Mouse (Mus musculus) megakaryocyte, embryonic 14.5 days (primary cell): ENCODE results near the gene Ppfia4. TPM values are rescaled to one million over a fixed set of nuclear protein-coding genes. Genes with fewer than 3 reads are reported as not detected.
"Not testable (repeated sequence)": the region's sequence is repeated elsewhere in the genome, so short reads cannot be mapped to it uniquely, and the experiment has no call there.

Experiments
- H3K27me3 ChIP-seq: replicated peaks from 2 replicates; pipeline ENCODE3; 2012; ENCODE audit warnings: inconsistent platforms
- H3K36me3 ChIP-seq: replicated peaks from 2 replicates; pipeline ENCODE3; 2012; ENCODE audit warnings: low read length, inconsistent platforms, mixed read lengths
- H3K4me1 ChIP-seq: 2 replicates; pipeline ENCODE4 v1.6.1; 2012; ENCODE audit warnings: inconsistent platforms
- H3K4me3 ChIP-seq: replicated peaks from 2 replicates; pipeline ENCODE3; 2012; ENCODE audit warnings: moderate library complexity, mild to moderate bottlenecking, inconsistent platforms
- H3K9me3 ChIP-seq: 2 replicates; pipeline ENCODE4 v1.6.1; 2012; ENCODE audit warnings: inconsistent platforms
- FLI1 ChIP-seq: IDR thresholded peaks from 2 replicates; pipeline ENCODE4 v1.6.1; 2012; ENCODE audit warnings: low read length, inconsistent platforms, mixed read lengths
- GATA1 ChIP-seq: IDR thresholded peaks from 3 replicates; pipeline ENCODE4 v1.6.1; 2012; ENCODE audit warnings: mixed read lengths, low read length, inconsistent platforms, borderline replicate concordance
- polyA plus RNA-seq: library from polyadenylated mRNA; stranded (reverse); fragments of >175 nt; gene quantifications from 2 replicates; pipeline ENCODE4 v1.2.3, GENCODE M21; 2012; ENCODE audit warnings: low replicate concordance; ENCODE audit not compliant: insufficient read depth

The Ppfia4 gene
- polyA plus RNA-seq, 1 experiment = 2.1 TPM

DNA sequence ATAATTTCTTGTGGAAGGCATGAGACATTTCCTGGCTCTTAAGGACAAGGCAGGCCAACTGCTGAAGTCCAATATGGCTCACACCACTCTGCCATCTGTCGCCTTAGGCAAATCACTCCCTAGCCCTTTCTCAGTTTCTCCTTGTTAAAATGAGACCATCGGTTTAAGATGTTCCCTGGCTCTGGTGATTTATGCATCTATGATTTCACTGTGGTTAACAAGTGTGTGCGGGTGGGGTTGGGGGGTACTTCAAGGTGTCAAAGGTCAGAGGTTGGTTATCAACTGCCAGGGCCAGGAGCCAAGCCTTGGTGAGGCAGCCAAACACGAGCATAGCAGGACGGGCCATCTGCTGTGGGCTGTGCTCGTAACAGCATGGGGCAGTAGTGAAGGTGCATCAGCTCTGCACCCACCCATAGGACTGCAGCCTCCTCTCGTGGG lies 58.2 kb downstream of the Ppfia4 start:
- Histone ChIP-seq H3K27me3 (peaks cover 53% of the 10 kb centered on the region), H3K4me1 (peaks cover 11% of the 10 kb centered on the region), H3K36me3 (no peaks in the 10 kb centered on the region), H3K4me3 (no peak overlapping the region), H3K9me3 (peaks cover 7% of the 10 kb centered on the region)
- TF ChIP-seq GATA1 = no peak
- no peak for TF ChIP-seq FLI1

DNA sequence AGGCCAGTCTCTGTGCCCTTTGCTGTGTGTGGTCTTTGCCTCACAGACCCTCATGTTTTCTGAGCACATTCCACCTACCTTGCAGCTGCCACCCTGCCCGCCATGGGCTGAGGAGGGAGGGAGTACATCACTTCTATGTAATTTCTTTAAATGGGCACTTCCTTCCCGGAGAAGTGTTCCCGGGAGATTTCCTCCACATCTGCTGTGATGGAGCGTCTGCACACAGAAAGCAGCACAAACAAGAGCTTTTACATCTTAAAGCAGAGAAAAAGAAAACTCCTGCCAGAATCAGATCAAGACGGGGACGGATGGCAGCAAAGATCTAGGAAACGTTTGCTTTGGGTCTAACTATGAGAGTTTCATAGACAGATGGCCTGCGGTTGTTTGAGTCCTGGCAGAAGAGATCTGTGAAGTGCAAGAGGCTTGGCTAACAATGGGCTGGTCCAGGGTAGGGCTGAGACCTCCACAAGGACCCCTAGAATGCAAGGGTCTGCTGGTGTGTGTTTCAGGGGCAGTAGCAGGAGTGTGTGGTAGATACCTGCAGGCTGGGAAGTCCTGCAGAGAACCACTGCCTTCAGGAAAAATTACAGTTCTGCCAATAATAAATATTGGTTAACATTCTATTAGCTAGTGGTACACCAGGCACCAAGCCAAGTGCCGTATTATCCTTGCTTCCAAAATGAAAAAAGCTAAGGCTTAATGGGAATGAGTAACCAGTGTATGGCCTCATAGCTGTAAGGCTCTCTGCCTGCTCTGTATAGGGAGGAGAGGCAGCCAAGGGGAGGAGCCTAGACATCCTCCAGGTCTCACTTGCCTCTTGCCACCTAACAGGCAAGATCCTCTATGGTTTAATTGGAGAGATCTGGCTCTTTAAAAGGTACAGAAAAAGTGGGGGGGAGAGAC lies 59.0 kb downstream of the Ppfia4 start:
- no peak overlapping the region for H3K4me3 ChIP-seq
- TF ChIP-seq GATA1 = no peak
- no peak for TF ChIP-seq FLI1
- H3K36me3 ChIP-seq = no peaks in the 10 kb centered on the region
- peaks cover 7% of the 10 kb centered on the region for H3K9me3 ChIP-seq
- peaks cover 11% of the 10 kb centered on the region for H3K4me1 ChIP-seq
- peaks cover 52% of the 10 kb centered on the region for H3K27me3 ChIP-seq

DNA sequence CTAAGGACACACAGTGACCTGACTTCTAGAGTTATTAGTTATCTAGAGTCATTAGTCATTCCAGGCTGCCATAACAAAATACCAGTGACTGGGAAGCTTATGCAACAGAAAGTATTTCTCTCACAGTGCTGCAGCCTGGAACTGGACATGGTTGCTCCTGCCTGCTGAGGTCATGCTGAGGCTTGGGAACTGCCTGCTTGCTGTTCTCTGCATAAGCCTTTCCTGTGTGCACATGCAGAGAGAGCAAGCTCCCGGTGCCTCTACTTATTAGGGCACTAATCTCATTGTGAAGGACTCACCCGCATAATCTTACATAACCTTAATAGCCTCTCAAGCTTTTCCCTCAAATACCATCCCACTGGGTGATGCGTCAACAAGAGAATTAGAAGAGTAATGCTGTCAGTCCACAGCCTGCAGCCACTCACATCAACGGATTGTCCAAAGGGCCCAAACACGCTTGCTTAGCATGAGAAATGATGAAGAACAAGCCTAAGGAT lies 59.9 kb downstream of the Ppfia4 start:
- H3K27me3 ChIP-seq = peaks cover 49% of the 10 kb centered on the region
- peaks cover 7% of the 10 kb centered on the region for H3K9me3 ChIP-seq
- H3K4me1 ChIP-seq = 0 out of 2 replicates have a peak, but pooled peaks cover 6% of the 10 kb centered on the region
- TF ChIP-seq GATA1 (no peak), FLI1 (no peak)
- no peaks in the 10 kb centered on the region for H3K36me3 ChIP-seq
- H3K4me3 ChIP-seq = no peak overlapping the region

DNA sequence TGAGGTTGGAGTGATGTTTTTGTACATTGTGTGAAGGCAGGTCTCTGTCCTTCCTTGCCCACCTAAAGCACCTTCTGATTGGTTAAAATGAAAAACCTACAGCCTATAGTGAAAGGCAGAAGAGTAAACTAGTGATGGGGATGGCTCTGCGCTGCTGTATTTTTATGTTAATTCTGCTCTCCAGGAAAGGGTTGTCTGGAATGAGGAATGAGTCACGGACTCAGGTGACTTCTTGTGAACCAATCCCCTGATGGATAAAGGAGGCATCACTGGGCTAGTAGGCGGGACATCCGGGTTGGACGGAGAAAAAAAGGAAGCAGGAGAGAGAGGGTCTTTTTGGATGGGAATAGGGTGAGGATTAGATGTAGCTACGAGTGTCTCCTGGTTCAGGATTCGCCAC lies 62.7 kb downstream of the Ppfia4 start:
- no peak for TF ChIP-seq FLI1
- TF ChIP-seq GATA1 = no peak
- H3K9me3 ChIP-seq = peaks cover 7% of the 10 kb centered on the region
- H3K4me3 ChIP-seq = no peak overlapping the region
- peaks cover 32% of the 10 kb centered on the region for H3K27me3 ChIP-seq
- H3K4me1 ChIP-seq = 0 out of 2 replicates have a peak, but pooled peaks cover 6% of the 10 kb centered on the region
- H3K36me3 ChIP-seq = no peaks in the 10 kb centered on the region

DNA sequence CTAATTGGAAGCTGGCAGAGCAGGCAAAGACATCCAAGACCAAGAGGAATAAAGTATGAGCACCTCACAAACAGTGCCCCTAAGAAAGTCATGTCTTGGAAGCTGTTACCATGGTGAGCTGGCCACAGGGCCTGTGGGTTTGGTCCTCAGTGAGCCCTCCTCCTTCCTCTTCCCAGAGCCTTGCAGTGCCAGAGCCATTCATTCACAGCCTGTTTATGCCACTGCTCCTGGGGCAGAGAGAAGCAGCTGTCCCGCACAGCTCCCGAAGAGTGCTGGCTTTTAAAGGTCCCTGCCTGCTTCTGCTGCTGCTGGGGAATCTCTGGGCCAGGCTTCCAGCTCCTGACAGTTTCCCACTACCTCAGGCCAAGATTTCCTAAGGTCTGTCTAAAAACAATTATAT lies 66.9 kb downstream of the Ppfia4 start:
- Histone ChIP-seq H3K4me3 (no peak overlapping the region), H3K36me3 (no peaks in the 10 kb centered on the region), H3K4me1 (no peaks in the 10 kb centered on the region), H3K27me3 (peaks cover 13% of the 10 kb centered on the region), H3K9me3 (peaks cover 15% of the 10 kb centered on the region)
- no peak for TF ChIP-seq GATA1
- TF ChIP-seq FLI1 = no peak

DNA sequence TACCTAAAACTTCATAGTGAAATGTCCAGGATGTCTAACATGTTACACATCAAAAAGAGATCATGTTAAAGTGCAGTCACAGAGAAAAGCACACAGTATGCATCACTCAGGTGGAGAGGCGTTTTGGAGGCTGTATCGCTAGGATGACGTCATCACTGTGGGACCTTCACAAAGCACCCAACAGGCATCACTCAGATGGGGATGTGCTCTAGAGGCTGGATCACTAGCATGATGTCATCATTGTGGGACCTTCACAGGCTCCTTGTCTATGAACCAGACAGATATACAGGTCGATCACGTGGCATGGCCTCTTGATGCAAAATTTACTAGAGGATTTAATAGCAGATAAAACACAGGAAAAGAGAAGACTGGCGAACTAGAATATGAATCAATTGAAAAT lies 68.4 kb downstream of the Ppfia4 start:
- Histone ChIP-seq H3K36me3 (no peaks in the 10 kb centered on the region), H3K27me3 (peaks cover 24% of the 10 kb centered on the region), H3K4me1 (no peaks in the 10 kb centered on the region), H3K9me3 (peaks cover 29% of the 10 kb centered on the region), H3K4me3 (no peak overlapping the region)
- no peak for TF ChIP-seq GATA1
- TF ChIP-seq FLI1 = no peak

DNA sequence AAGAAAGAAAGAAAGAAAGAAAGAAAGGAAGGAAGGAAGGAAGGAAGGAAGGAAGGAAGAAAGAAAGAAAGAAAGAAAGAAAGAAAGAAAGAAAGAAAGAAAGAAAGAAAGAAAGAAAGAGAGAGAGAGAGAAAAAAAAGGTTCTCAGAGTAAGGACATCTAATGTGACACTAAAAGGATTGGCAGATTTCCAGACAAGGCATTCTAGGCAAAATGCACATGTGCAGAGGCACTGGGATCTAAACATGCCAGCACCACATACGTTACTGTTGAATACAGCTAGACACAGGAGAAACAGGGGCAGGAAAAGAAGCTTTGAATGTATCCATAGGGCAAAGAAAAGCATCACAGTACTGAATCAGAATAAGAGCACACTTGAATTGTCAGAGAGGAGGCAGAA lies 83.0 kb downstream of the Ppfia4 start:
- H3K4me1 ChIP-seq, H3K36me3 ChIP-seq, H3K4me3 ChIP-seq: not testable (repeated sequence)
- H3K27me3 ChIP-seq = peaks cover 17% of the 10 kb centered on the region
- H3K9me3 ChIP-seq = peaks cover 13% of the 10 kb centered on the region

Other genes with a start within 250 kb of the Ppfia4 start
- gene Chit1, start 221.7 kb downstream of the Ppfia4 start, polyA plus RNA-seq = not detected in 2 replicates
- gene Chil1, start 150.8 kb downstream of the Ppfia4 start, polyA plus RNA-seq = 5.0 TPM in 1 of 2 replicates, not detected in the other
- not detected in 2 replicates for gene Mybph, start 139.5 kb downstream of the Ppfia4 start, polyA plus RNA-seq
- 0.50 TPM in 1 of 2 replicates, not detected in the other for gene Adora1, start 97.5 kb downstream of the Ppfia4 start, polyA plus RNA-seq
- gene Myog, start 42.9 kb downstream of the Ppfia4 start, polyA plus RNA-seq = not detected in 2 replicates
- gene Tmem183a, start 29.1 kb upstream of the Ppfia4 start, polyA plus RNA-seq = 6.4 and 13.0 TPM in 2 replicates
- 0.16 TPM in 1 of 2 replicates, not detected in the other for gene 4933406M09Rik, start 53.0 kb upstream of the Ppfia4 start, polyA plus RNA-seq
- 10.9 TPM in 1 of 2 replicates, not detected in the other for gene Cyb5r1, start 72.6 kb upstream of the Ppfia4 start, polyA plus RNA-seq
- gene Adipor1, start 82.5 kb upstream of the Ppfia4 start, polyA plus RNA-seq = 65.2 and 119 TPM in 2 replicates
- gene Klhl12, start 122.6 kb upstream of the Ppfia4 start, polyA plus RNA-seq = 0.20 TPM in 1 of 2 replicates, not detected in the other
- 4.8 and 5.0 TPM in 2 replicates for gene Rabif, start 161.7 kb upstream of the Ppfia4 start, polyA plus RNA-seq
- not detected in 2 replicates for gene Mgat4e, start 216.8 kb upstream of the Ppfia4 start, polyA plus RNA-seq
- gene Kdm5b, start 227.2 kb upstream of the Ppfia4 start, polyA plus RNA-seq = 0.63 and 1.8 TPM in 2 replicates